Mouse (Mus musculus): ENCODE data around the gene Mrps15. TPM values are rescaled to one million over a fixed set of nuclear protein-coding genes. Genes with fewer than 3 reads are reported as not detected.

Mrps15 gene
- polyA plus RNA-seq, 1 experiment: 94.5 TPM

DNA sequence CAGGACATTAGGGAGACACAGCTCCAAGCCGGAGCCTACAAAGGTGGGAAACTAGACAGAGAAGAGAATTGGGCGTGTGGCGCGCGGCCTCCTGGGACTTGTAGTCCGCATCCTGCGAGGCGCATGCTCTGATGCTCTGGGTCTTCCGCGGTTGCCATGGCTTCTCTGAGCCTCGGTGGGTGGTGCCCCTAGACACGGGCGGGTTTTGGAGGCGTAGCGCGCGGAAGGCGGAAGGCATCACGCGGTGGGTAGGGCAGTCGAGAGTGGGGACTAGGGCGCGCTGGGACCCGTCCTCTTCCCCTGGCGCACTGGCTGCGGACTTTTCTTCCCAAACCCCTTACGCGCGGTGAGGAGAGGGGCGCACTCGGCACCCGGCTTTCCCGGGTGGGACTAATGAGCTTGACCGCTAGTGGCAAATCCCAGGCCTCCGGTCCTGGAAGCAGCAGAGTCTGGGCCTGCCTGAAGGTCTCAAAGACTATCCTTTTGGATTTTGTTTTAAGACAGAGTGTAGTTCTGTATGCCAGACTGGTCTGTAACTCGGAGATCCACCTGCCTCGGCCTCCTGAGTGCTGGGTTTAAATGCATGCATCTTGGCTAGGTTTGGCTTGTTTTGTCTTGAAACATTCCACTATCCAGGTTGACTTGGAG, 49.9 kb downstream of the Mrps15 start, which contains the start of gene Lsm10:
TSS of gene Lsm10 (plus strand) at position 160 of the 648 bp plus-strand sequence.
- peak; percentile 56; the same call in 1 of the 2 replicates for TF ChIP-seq POLR2A (IDR thresholded peaks at IDR 0.05; ENCODE audit: borderline replicate concordance, insufficient read depth, low read length)
- no peak for TF ChIP-seq CTCF (IDR thresholded peaks at IDR 0.05; ENCODE audit: borderline replicate concordance, insufficient read depth, low read depth, low read length)
- H3K4me1 ChIP-seq (ENCODE audit: control insufficient read depth, insufficient read depth, low read length): no peaks in the 10 kb centered on the region
- 1% methylated on average over 37 of the region's 37 CpGs for WGBS
- H3K27ac ChIP-seq (ENCODE audit: insufficient read depth, low read length): no peak within 1 kb of the TSS
- H3K27me3 ChIP-seq (ENCODE audit: control insufficient read depth, insufficient read depth, low read length): no peaks in the 10 kb centered on the region
- peak within 1 kb of the TSS; percentile 61 for H3K4me3 ChIP-seq (replicated peaks; ENCODE audit: insufficient read depth, low read depth, low read length)
- DNase-seq: peak; percentile 93 to 95

DNA sequence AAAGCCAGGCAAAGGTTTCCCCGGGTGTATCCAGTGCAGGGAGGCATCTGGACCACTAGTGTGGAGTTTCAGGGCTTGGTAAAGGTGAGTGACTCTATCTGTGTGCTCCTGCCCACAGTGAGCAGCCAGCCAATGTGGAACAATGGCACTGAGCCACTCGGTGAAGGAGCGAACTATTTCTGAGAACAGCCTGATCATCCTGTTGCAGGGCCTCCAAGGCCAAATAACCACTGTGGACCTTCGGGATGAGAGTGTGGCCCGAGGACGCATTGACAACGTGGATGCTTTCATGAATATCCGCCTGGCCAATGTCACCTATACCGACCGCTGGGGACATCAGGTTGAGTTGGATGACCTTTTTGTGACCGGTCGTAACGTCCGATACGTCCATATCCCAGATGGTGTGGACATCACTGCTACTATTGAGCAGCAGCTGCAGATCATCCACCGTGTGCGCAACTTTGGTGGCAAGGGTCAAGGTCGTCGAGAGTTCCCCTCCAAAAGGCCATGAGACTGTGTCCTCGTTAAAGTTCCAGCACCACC, 51.1 kb downstream of the Mrps15 start:
- Histone ChIP-seq H3K4me1 (ENCODE audit: control insufficient read depth, insufficient read depth, low read length) (no peaks in the 10 kb centered on the region), H3K27ac (ENCODE audit: insufficient read depth, low read length) (no peak overlapping the region), H3K4me3 (replicated peaks; ENCODE audit: insufficient read depth, low read depth, low read length) (no peak overlapping the region), H3K27me3 (ENCODE audit: control insufficient read depth, insufficient read depth, low read length) (no peaks in the 10 kb centered on the region)
- WGBS: 93% methylated on average over 20 of the region's 20 CpGs
- TF ChIP-seq CTCF (IDR thresholded peaks at IDR 0.05; ENCODE audit: borderline replicate concordance, insufficient read depth, low read depth, low read length) (no peak), POLR2A (IDR thresholded peaks at IDR 0.05; ENCODE audit: borderline replicate concordance, insufficient read depth, low read length) (no peak)
- no peak for DNase-seq

- Histone ChIP-seq H3K4me3 (replicated peaks; ENCODE audit: insufficient read depth, low read depth, low read length) (no peak overlapping the region), H3K27me3 (ENCODE audit: control insufficient read depth, insufficient read depth, low read length) (no peaks in the 10 kb centered on the region), H3K27ac (ENCODE audit: insufficient read depth, low read length) (no peak overlapping the region), H3K4me1 (ENCODE audit: control insufficient read depth, insufficient read depth, low read length) (no peaks in the 10 kb centered on the region)
- DNase-seq: no peak
- WGBS: 95% methylated on average over 3 of the region's 3 CpGs
- no peak for TF ChIP-seq CTCF (IDR thresholded peaks at IDR 0.05; ENCODE audit: borderline replicate concordance, insufficient read depth, low read depth, low read length)
- no peak for TF ChIP-seq POLR2A (IDR thresholded peaks at IDR 0.05; ENCODE audit: borderline replicate concordance, insufficient read depth, low read length)
These were observed 52.6 kb downstream of the Mrps15 start for GRCm38 (mm10) chr4:126099365-126099764.

- TF ChIP-seq POLR2A (IDR thresholded peaks at IDR 0.05; ENCODE audit: borderline replicate concordance, insufficient read depth, low read length) (no peak), CTCF (IDR thresholded peaks at IDR 0.05; ENCODE audit: borderline replicate concordance, insufficient read depth, low read depth, low read length) (no peak)
- no peak overlapping the region for H3K27ac ChIP-seq (ENCODE audit: insufficient read depth, low read length)
- WGBS: 92% methylated on average over 3 of the region's 3 CpGs
- H3K4me3 ChIP-seq (replicated peaks; ENCODE audit: insufficient read depth, low read depth, low read length): no peak overlapping the region
- H3K27me3 ChIP-seq (ENCODE audit: control insufficient read depth, insufficient read depth, low read length): no peaks in the 10 kb centered on the region
- DNase-seq: no peak
- peaks cover 3% of the 10 kb centered on the region; the same call in 1 of the 2 replicates for H3K4me1 ChIP-seq (ENCODE audit: control insufficient read depth, insufficient read depth, low read length)
These were observed 54.0 kb downstream of the Mrps15 start for GRCm38 (mm10) chr4:126100764-126101163.

- Histone ChIP-seq H3K27me3 (ENCODE audit: control insufficient read depth, insufficient read depth, low read length) (no peaks in the 10 kb centered on the region), H3K4me3 (replicated peaks; ENCODE audit: insufficient read depth, low read depth, low read length) (no peak overlapping the region), H3K4me1 (ENCODE audit: control insufficient read depth, insufficient read depth, low read length) (peaks cover 14% of the 10 kb centered on the region), H3K27ac (ENCODE audit: insufficient read depth, low read length) (peak overlapping the region; percentile 81)
- TF ChIP-seq POLR2A (IDR thresholded peaks at IDR 0.05; ENCODE audit: borderline replicate concordance, insufficient read depth, low read length): no peak
- TF ChIP-seq CTCF (IDR thresholded peaks at IDR 0.05; ENCODE audit: borderline replicate concordance, insufficient read depth, low read depth, low read length): no peak
- peak in 1 of 2 experiments; percentile 24 for DNase-seq
- 40% methylated on average over 7 of the region's 7 CpGs for WGBS
These were observed 55.5 kb downstream of the Mrps15 start for GRCm38 (mm10) chr4:126102061-126102841.

DNA sequence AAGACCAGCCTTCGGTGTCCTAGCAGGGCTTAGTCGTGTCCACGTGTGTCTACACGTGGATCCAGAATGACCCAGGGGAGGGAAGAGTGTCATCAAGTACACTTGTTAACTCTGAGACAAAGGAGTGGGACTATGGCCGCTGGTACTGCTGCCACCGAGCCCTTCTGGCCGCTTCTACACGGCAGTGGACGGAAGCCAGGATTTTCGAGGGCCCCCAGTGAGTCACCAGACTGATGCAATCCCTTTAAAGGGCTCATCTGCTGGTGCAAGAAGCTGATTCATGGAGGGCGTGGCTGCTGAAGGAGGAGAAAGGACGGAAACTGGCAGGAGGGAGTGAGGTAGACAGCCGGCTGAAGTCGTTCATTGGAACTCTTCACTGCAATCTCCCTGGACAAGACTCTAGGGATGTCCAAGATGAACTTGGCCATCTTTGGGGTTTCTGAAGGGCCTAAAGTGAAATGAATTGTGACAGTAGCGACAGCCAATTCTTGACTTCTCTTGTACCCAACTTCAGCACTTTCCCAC, 56.4 kb downstream of the Mrps15 start:
- H3K27ac ChIP-seq (ENCODE audit: insufficient read depth, low read length): peak overlapping the region; percentile 81
- WGBS: under 1% methylated on average over 15 of the region's 15 CpGs
- TF ChIP-seq CTCF (IDR thresholded peaks at IDR 0.05; ENCODE audit: borderline replicate concordance, insufficient read depth, low read depth, low read length): no peak
- 0 out of 2 replicates have a peak, but pooled peaks have one; percentile 15 for TF ChIP-seq POLR2A (IDR thresholded peaks at IDR 0.05; ENCODE audit: borderline replicate concordance, insufficient read depth, low read length)
- H3K4me3 ChIP-seq (replicated peaks; ENCODE audit: insufficient read depth, low read depth, low read length): peak overlapping the region; percentile 48
- no peaks in the 10 kb centered on the region for H3K27me3 ChIP-seq (ENCODE audit: control insufficient read depth, insufficient read depth, low read length)
- peaks cover 21% of the 10 kb centered on the region for H3K4me1 ChIP-seq (ENCODE audit: control insufficient read depth, insufficient read depth, low read length)
- DNase-seq: peak; percentile 81 to 88

DNA sequence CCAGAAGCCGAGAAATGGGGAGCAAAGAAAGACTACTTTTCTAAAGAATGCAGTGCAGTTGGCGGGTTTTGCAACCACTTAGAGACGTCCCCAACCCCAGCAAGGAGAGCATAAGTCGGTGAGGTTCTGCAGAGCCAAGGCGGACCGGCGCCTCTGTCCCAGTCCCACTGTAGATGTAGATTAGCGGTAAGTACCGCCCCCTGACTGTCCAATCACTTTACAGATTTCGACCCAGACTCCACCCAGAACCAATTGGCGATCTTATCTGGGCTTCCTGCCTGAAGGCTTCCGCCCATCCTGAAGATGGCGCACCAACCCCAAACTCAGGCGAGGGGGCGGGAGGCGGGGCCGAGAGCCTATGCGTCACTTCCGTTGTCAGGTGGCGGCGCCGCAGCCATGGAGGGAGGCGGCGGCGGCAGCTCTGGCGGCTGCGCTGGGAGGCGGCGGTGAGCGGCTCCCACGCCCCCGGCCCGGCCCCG, 56.9 kb downstream of the Mrps15 start, which contains the start of gene Stk40:
TSS of gene Stk40 (plus strand) at position 368 of the 479 bp plus-strand sequence.
- DNase-seq: peak; percentile 95 to 97
- Histone ChIP-seq H3K4me1 (ENCODE audit: control insufficient read depth, insufficient read depth, low read length) (peaks cover 25% of the 10 kb centered on the region), H3K27ac (ENCODE audit: insufficient read depth, low read length) (peak within 1 kb of the TSS; percentile 81), H3K27me3 (ENCODE audit: control insufficient read depth, insufficient read depth, low read length) (no peaks in the 10 kb centered on the region), H3K4me3 (replicated peaks; ENCODE audit: insufficient read depth, low read depth, low read length) (peak within 1 kb of the TSS; percentile 84)
- WGBS: under 1% methylated on average over 32 of the region's 34 CpGs
- TF ChIP-seq CTCF (IDR thresholded peaks at IDR 0.05; ENCODE audit: borderline replicate concordance, insufficient read depth, low read depth, low read length) (peak; percentile 58; the same call in 1 of the 2 replicates), POLR2A (IDR thresholded peaks at IDR 0.05; ENCODE audit: borderline replicate concordance, insufficient read depth, low read length) (peak; percentile 87)

Data from cerebellum, adult 2 months (tissue).